Comparison of ENCODE assay signal across 10 mouse cellular contexts in genomic region chr11:80062159-80062558, GRCm38 (mm10). TPM values are rescaled to one million over a fixed set of nuclear protein-coding genes. Genes with fewer than 3 reads are reported as not detected.
DNase-seq lines count a peak whose midpoint lies in the region; ATAC-seq and TF ChIP-seq lines count a peak whose summit lies in the region.
"Had no signal": no experiment of that assay in that cellular context is flagged by ENCODE, and none has a peak within 500 bp of the region (broad histone marks: within the 10 kb centered on the region; RNA-seq: fewer than 3 reads in every experiment).

No protein-coding gene starts in this region.

- H3K4me1 ChIP-seq in megakaryocyte, embryonic 14.5 days, result peaks cover 29% of the 10 kb centered on the region
- no peaks in the 10 kb centered on the region for H3K4me1 ChIP-seq in stomach, postnatal 0 days (replicated peaks; ENCODE audit: control insufficient read depth, insufficient read depth)
- no peaks in the 10 kb centered on the region for H3K4me1 ChIP-seq in midbrain, embryonic 10.5 days
- H3K4me1 ChIP-seq: intestine, embryonic 15.5 days had no signal

- intact Hi-C loops in heart, postnatal 36 days (cut with DNase I), result no loop called here

- TF ChIP-seq CTCF in stomach, postnatal 0 days (IDR thresholded peaks at IDR 0.05; ENCODE audit: low read depth), result no peak

- ATAC-seq in megakaryocyte, adult 5-6 weeks (ENCODE audit: poor library complexity, severe bottlenecking), result no peak
- peak; percentile 29; the same call in 1 of the 2 replicates for ATAC-seq in stomach, postnatal 0 days (ENCODE audit: low FRiP score, low TSS enrichment)
- ATAC-seq: intestine, embryonic 15.5 days had no signal

- DNase-seq in gastrocnemius, postnatal 25 days, result peak; percentile 45
- no peak for DNase-seq in gastrocnemius, postnatal 4 days (ENCODE audit: low spot score in 2 of 2)
- DNase-seq in heart, postnatal 36 days, result peak; percentile 10 to 36
- no peak for DNase-seq in stomach, postnatal 0 days (ENCODE audit: low spot score)
- no peak for DNase-seq in midbrain, embryonic 10.5 days (ENCODE audit: low spot score)
- DNase-seq in embryo, embryonic 10 days (ENCODE audit: low spot score), result no peak
- DNase-seq: lung, embryonic 14.5 days had no signal

- H3K4me3 ChIP-seq in megakaryocyte, embryonic 14.5 days (replicated peaks), result peak overlapping the region; percentile 16
- H3K4me3 ChIP-seq in stomach, postnatal 0 days (ENCODE audit: low read depth, low read length), result no peak overlapping the region
- no peak overlapping the region for H3K4me3 ChIP-seq in midbrain, embryonic 10.5 days
- H3K4me3 ChIP-seq: intestine, embryonic 15.5 days had no signal

- 26% methylated on average over 4 of the region's 4 CpGs for WGBS in stomach, postnatal 0 days
- 89% methylated on average over 4 of the region's 4 CpGs for WGBS in midbrain, embryonic 10.5 days

- peaks cover 78% of the 10 kb centered on the region for H3K36me3 ChIP-seq in megakaryocyte, embryonic 14.5 days (replicated peaks; ENCODE audit: low read length)
- H3K36me3 ChIP-seq in stomach, postnatal 0 days (ENCODE audit: control insufficient read depth, insufficient read depth, low read length), result peaks cover 3% of the 10 kb centered on the region; the same call in 1 of the 2 replicates
- peaks cover 63% of the 10 kb centered on the region for H3K36me3 ChIP-seq in midbrain, embryonic 10.5 days

- no peaks in the 10 kb centered on the region for H3K9me3 ChIP-seq in megakaryocyte, embryonic 14.5 days
- H3K9me3 ChIP-seq in stomach, postnatal 0 days (ENCODE audit: control insufficient read depth, low read length), result no peaks in the 10 kb centered on the region
- no peaks in the 10 kb centered on the region for H3K9me3 ChIP-seq in midbrain, embryonic 10.5 days (replicated peaks)
- H3K9me3 ChIP-seq: intestine, embryonic 15.5 days had no signal

- no peak for TF ChIP-seq EP300 in stomach, postnatal 0 days (optimal IDR thresholded peaks at IDR 0.05)

- H3K27me3 ChIP-seq in megakaryocyte, embryonic 14.5 days (replicated peaks), result no peaks in the 10 kb centered on the region
- no peaks in the 10 kb centered on the region for H3K27me3 ChIP-seq in stomach, postnatal 0 days (ENCODE audit: control insufficient read depth, insufficient read depth, low read length)
- no peaks in the 10 kb centered on the region for H3K27me3 ChIP-seq in midbrain, embryonic 10.5 days (ENCODE audit: low read depth, poor library complexity, severe bottlenecking)
- H3K27me3 ChIP-seq: intestine, embryonic 15.5 days had no signal

- no peak overlapping the region; the same call in 1 of the 2 replicates for H3K27ac ChIP-seq in stomach, postnatal 0 days (replicated peaks)
- no peak overlapping the region for H3K27ac ChIP-seq in midbrain, embryonic 10.5 days (replicated peaks)
- H3K27ac ChIP-seq: intestine, embryonic 15.5 days had no signal

- H3K4me2 ChIP-seq in stomach, postnatal 0 days (replicated peaks; ENCODE audit: low read depth), result no peak overlapping the region
- H3K4me2 ChIP-seq: intestine, embryonic 15.5 days; lung, embryonic 14.5 days had no signal

- no peak overlapping the region for H3K9ac ChIP-seq in stomach, postnatal 0 days (ENCODE audit: low read length)
- H3K9ac ChIP-seq: intestine, embryonic 15.5 days; lung, embryonic 14.5 days had no signal

RNA-seq across cellular contexts. Expression of gene Crlf3, which starts 18.6 kb away (rescaled TPM):
- 1 to 10 TPM; 6.6 to 7.7 TPM for total RNA-seq in gastrocnemius, postnatal 25 days (2021)
- 10 to 100 TPM; 22.4 to 26.0 TPM for total RNA-seq in gastrocnemius, postnatal 4 days (2021)
- polyA plus RNA-seq in megakaryocyte, embryonic 14.5 days (2012; ENCODE audit: insufficient read depth, low replicate concordance), result 3.0 and 15.0 TPM in 2 replicates
- total RNA-seq in megakaryocyte, adult 5-6 weeks (2015), result 87.6 and 93.5 TPM in 2 replicates
- 121 and 127 TPM in 2 replicates for total RNA-seq in megakaryocyte, adult 5-6 weeks (2017)
- 10 to 100 TPM; 15.5 to 15.6 TPM for total RNA-seq in heart, postnatal 36 days (2021)
- polyA plus RNA-seq in stomach, postnatal 0 days (2015; fragmentation: Nextera tagmentation; extraction: Ambion mirVana), result 13.2 and 13.6 TPM in 2 replicates
- polyA plus RNA-seq in midbrain, embryonic 10.5 days (2016; fragmentation: Nextera tagmentation; extraction: Ambion mirVana), result 28.2 and 30.6 TPM in 2 replicates

RNA-seq across cellular contexts. Expression of gene Atad5, which starts 27.0 kb away (rescaled TPM):
- under 1 TPM; 0.72 to 0.99 TPM for total RNA-seq in gastrocnemius, postnatal 25 days (2021)
- 1 to 10 TPM; 6.6 to 7.2 TPM for total RNA-seq in gastrocnemius, postnatal 4 days (2021)
- 0.47 TPM in 1 of 2 replicates, not detected in the other for polyA plus RNA-seq in megakaryocyte, embryonic 14.5 days (2012; ENCODE audit: insufficient read depth, low replicate concordance)
- 22.8 and 23.3 TPM in 2 replicates for total RNA-seq in megakaryocyte, adult 5-6 weeks (2015)
- total RNA-seq in megakaryocyte, adult 5-6 weeks (2017), result 18.0 and 27.4 TPM in 2 replicates
- 1 to 10 TPM in 1 of 2 experiments, under 1 TPM in 1; 0.81 to 1.0 TPM for total RNA-seq in heart, postnatal 36 days (2021)
- polyA plus RNA-seq in stomach, postnatal 0 days (2015; fragmentation: Nextera tagmentation; extraction: Ambion mirVana), result 1.6 and 2.2 TPM in 2 replicates
- 17.4 and 17.9 TPM in 2 replicates for polyA plus RNA-seq in midbrain, embryonic 10.5 days (2016; fragmentation: Nextera tagmentation; extraction: Ambion mirVana)

Comparison
In these comparisons a context has a peak if more than half of its experiments do, and no peak if none do; other contexts are left out.
1. DNase-seq: peak in gastrocnemius, postnatal 25 days (single experiment) and heart, postnatal 36 days (2 of 2); none in gastrocnemius, postnatal 4 days (0 of 2), stomach, postnatal 0 days (single experiment), midbrain, embryonic 10.5 days (single experiment) and embryo, embryonic 10 days (single experiment).